ENCODE assay signal across 12 mouse cellular contexts in genomic region chr14:49493793-49494192, GRCm38 (mm10). TPM values are rescaled to one million over a fixed set of nuclear protein-coding genes. Genes with fewer than 3 reads are reported as not detected.
DNase-seq lines count a peak whose midpoint lies in the region; ATAC-seq and TF ChIP-seq lines count a peak whose summit lies in the region.
"Had no signal": no experiment of that assay in that cellular context is flagged by ENCODE, and none has a peak within 500 bp of the region (broad histone marks: within the 10 kb centered on the region; RNA-seq: fewer than 3 reads in every experiment).

No protein-coding gene starts in this region.

- no peaks in the 10 kb centered on the region for H3K4me1 ChIP-seq in forebrain, postnatal 0 days (ENCODE audit: insufficient read depth)
- H3K4me1 ChIP-seq in forebrain, embryonic 10.5 days: no peaks in the 10 kb centered on the region
- no peaks in the 10 kb centered on the region for H3K4me1 ChIP-seq in lung, postnatal 0 days (ENCODE audit: insufficient read depth, low read depth, low read length)

- H3K27ac ChIP-seq in forebrain, postnatal 0 days (ENCODE audit: low read depth, low read length): no peak overlapping the region
- no peak overlapping the region for H3K27ac ChIP-seq in forebrain, embryonic 10.5 days
- H3K27ac ChIP-seq in lung, postnatal 0 days (ENCODE audit: low read length): no peak overlapping the region

- H3K4me2 ChIP-seq in forebrain, postnatal 0 days (ENCODE audit: low read depth): no peak overlapping the region
- no peak overlapping the region for H3K4me2 ChIP-seq in lung, postnatal 0 days (replicated peaks; ENCODE audit: low read depth, low read length)

- peak; percentile 38; the same call in 1 of the 2 replicates for ATAC-seq in forebrain, postnatal 0 days
- no peak for ATAC-seq in lung, postnatal 0 days
- ATAC-seq: inflammation-experienced regulatory T-cells, adult 6 months had no signal

- no peaks in the 10 kb centered on the region for H3K9me3 ChIP-seq in forebrain, postnatal 0 days (ENCODE audit: low read length)
- no peaks in the 10 kb centered on the region for H3K9me3 ChIP-seq in forebrain, embryonic 10.5 days
- no peaks in the 10 kb centered on the region for H3K9me3 ChIP-seq in lung, postnatal 0 days (ENCODE audit: low read length)

- DNase-seq in forebrain, postnatal 0 days: no peak
- no peak for DNase-seq in forebrain, embryonic 10.5 days (ENCODE audit: extremely low spot score, low spot score)
- DNase-seq in 3134 (ENCODE audit: extremely low read depth, insufficient read length, low spot score): peak; percentile 69
- DNase-seq in cerebellum, postnatal 10 days: peak; percentile 76 to 80
- peak; percentile 66 for DNase-seq in layer of hippocampus, adult 9-11 months
- DNase-seq in neural tube, embryonic 10.5 days (ENCODE audit: extremely low spot score, low spot score): no peak
- no peak for DNase-seq in gastrocnemius, postnatal 4 days (ENCODE audit: low spot score in 2 of 2)
- no peak for DNase-seq in lung, postnatal 0 days (ENCODE audit: low spot score)
- DNase-seq: B cell, adult 2 months; lung, postnatal 10 days had no signal

- no peak for TF ChIP-seq CTCF in forebrain, postnatal 0 days (IDR thresholded peaks at IDR 0.05; ENCODE audit: low read depth)
- TF ChIP-seq CTCF in lung, postnatal 0 days (IDR thresholded peaks at IDR 0.05): no peak

- WGBS in forebrain, postnatal 0 days: 61% methylated on average over 1 of the region's 1 CpGs
- 85% methylated on average over 1 of the region's 1 CpGs for WGBS in forebrain, embryonic 10.5 days
- WGBS in lung, postnatal 0 days: 64% methylated on average over 1 of the region's 1 CpGs

- H3K27me3 ChIP-seq in forebrain, postnatal 0 days (ENCODE audit: insufficient read depth, low read length): no peaks in the 10 kb centered on the region
- no peaks in the 10 kb centered on the region for H3K27me3 ChIP-seq in forebrain, embryonic 10.5 days (ENCODE audit: poor library complexity, severe bottlenecking)
- no peaks in the 10 kb centered on the region for H3K27me3 ChIP-seq in lung, postnatal 0 days (replicated peaks; ENCODE audit: insufficient read depth, low read length)

- no peak overlapping the region for H3K4me3 ChIP-seq in forebrain, postnatal 0 days (ENCODE audit: low read depth, low read length)
- no peak overlapping the region for H3K4me3 ChIP-seq in forebrain, embryonic 10.5 days
- H3K4me3 ChIP-seq in lung, postnatal 0 days (ENCODE audit: low read depth, low read length): no peak overlapping the region
- H3K4me3 ChIP-seq: myocyte had no signal

- H3K36me3 ChIP-seq in forebrain, postnatal 0 days (ENCODE audit: insufficient read depth): no peaks in the 10 kb centered on the region
- H3K36me3 ChIP-seq in forebrain, embryonic 10.5 days (replicated peaks): no peaks in the 10 kb centered on the region
- no peaks in the 10 kb centered on the region for H3K36me3 ChIP-seq in lung, postnatal 0 days (ENCODE audit: insufficient read depth, low read length)

- no peak overlapping the region for H3K9ac ChIP-seq in forebrain, postnatal 0 days
- H3K9ac ChIP-seq in lung, postnatal 0 days (replicated peaks; ENCODE audit: low read depth): no peak overlapping the region

- no peak for TF ChIP-seq EP300 in lung, postnatal 0 days (IDR thresholded peaks at IDR 0.05)

RNA-seq across cellular contexts. Expression of gene Slc35f4, which starts 32.1 kb away (rescaled TPM):
- total RNA-seq in forebrain, postnatal 0 days (2014; rRNA removed): 14.9 and 19.6 TPM in 2 replicates
- 12.5 and 16.1 TPM in 2 replicates for polyA plus RNA-seq in forebrain, postnatal 0 days (2015; fragmentation: Nextera tagmentation; extraction: Ambion mirVana)
- polyA plus RNA-seq in forebrain, embryonic 10.5 days (2016; fragmentation: Nextera tagmentation; extraction: Ambion mirVana): not detected in 2 replicates
- not detected for total RNA-seq in gastrocnemius, postnatal 4 days (2021)
- polyA plus RNA-seq in lung, postnatal 0 days (2015; fragmentation: Nextera tagmentation; extraction: Ambion mirVana): not detected in 2 replicates
- polyA plus RNA-seq: inflammation-experienced regulatory T-cells, adult 6 months; myocyte had no signal

Comparison
In these comparisons a context has a peak if more than half of its experiments do, and no peak if none do; other contexts are left out.
1. RNA of gene Slc35f4, which starts 32.1 kb away (polyA plus RNA-seq): 12.5 to 16.1 TPM in forebrain, postnatal 0 days; not detected in forebrain, embryonic 10.5 days and not detected in lung, postnatal 0 days; every median in the first group is over 10 times any median in the second.
2. DNase-seq: peak in 3134 (single experiment), cerebellum, postnatal 10 days (2 of 2) and layer of hippocampus, adult 9-11 months (single experiment); none in forebrain, postnatal 0 days (single experiment), forebrain, embryonic 10.5 days (single experiment), neural tube, embryonic 10.5 days (single experiment), gastrocnemius, postnatal 4 days (0 of 2) and lung, postnatal 0 days (single experiment).